In genomic region chr2:152847057-152847814, GRCm38 (mm10) we compare ENCODE assay signal across 9 mouse cellular contexts. TPM values are rescaled to one million over a fixed set of nuclear protein-coding genes. Genes with fewer than 3 reads are reported as not detected.
A peak's percentile ranks its signal among the peaks of the same experiment; 100 is the strongest.
DNase-seq lines count a peak whose midpoint lies in the region; ATAC-seq and TF ChIP-seq lines count a peak whose summit lies in the region.
"Had no signal": no experiment of that assay in that cellular context is flagged by ENCODE, and none has a peak within 500 bp of the region (broad histone marks: within the 10 kb centered on the region; RNA-seq: fewer than 3 reads in every experiment).

No protein-coding gene starts in this region.

- H3K4me1 ChIP-seq in kidney, embryonic 14.5 days (ENCODE audit: control insufficient read depth, insufficient read depth, low read length) = peaks cover 10% of the 10 kb centered on the region
- H3K4me1 ChIP-seq in embryonic facial prominence, embryonic 14.5 days (ENCODE audit: control insufficient read depth, insufficient read depth, low read length) = peaks cover 14% of the 10 kb centered on the region
- H3K4me1 ChIP-seq in hindbrain, postnatal 0 days (ENCODE audit: insufficient read depth, low read length) = no peaks in the 10 kb centered on the region
- H3K4me1 ChIP-seq in midbrain, embryonic 15.5 days = peaks cover 7% of the 10 kb centered on the region

- 17% methylated on average over 3 of the region's 3 CpGs for WGBS in kidney, embryonic 14.5 days
- 18% methylated on average over 3 of the region's 3 CpGs for WGBS in embryonic facial prominence, embryonic 14.5 days
- WGBS in hindbrain, postnatal 0 days = 16% methylated on average over 3 of the region's 3 CpGs
- 21% methylated on average over 3 of the region's 3 CpGs for WGBS in midbrain, embryonic 15.5 days

- no peak overlapping the region for H3K27ac ChIP-seq in kidney, embryonic 14.5 days (ENCODE audit: low read depth, low read length)
- no peak overlapping the region for H3K27ac ChIP-seq in embryonic facial prominence, embryonic 14.5 days (replicated peaks; ENCODE audit: low read depth, low read length)
- H3K27ac ChIP-seq in hindbrain, postnatal 0 days = no peak overlapping the region
- no peak overlapping the region; the same call in 1 of the 2 replicates for H3K27ac ChIP-seq in midbrain, embryonic 15.5 days

- no peaks in the 10 kb centered on the region for H3K9me3 ChIP-seq in kidney, embryonic 14.5 days (ENCODE audit: control insufficient read depth, low read length)
- H3K9me3 ChIP-seq in embryonic facial prominence, embryonic 14.5 days (ENCODE audit: control insufficient read depth, low read length) = no peaks in the 10 kb centered on the region
- no peaks in the 10 kb centered on the region for H3K9me3 ChIP-seq in hindbrain, postnatal 0 days (ENCODE audit: low read length)
- no peaks in the 10 kb centered on the region for H3K9me3 ChIP-seq in midbrain, embryonic 15.5 days
- H3K9me3 ChIP-seq: G1E had no signal

- H3K4me2 ChIP-seq in kidney, embryonic 14.5 days (replicated peaks; ENCODE audit: low read depth, low read length) = peak overlapping the region; percentile 38
- H3K4me2 ChIP-seq in embryonic facial prominence, embryonic 14.5 days (ENCODE audit: low read depth, low read length) = peak overlapping the region; percentile 50
- H3K4me2 ChIP-seq in hindbrain, postnatal 0 days (ENCODE audit: low read depth, low read length) = peak overlapping the region; percentile 53
- peak overlapping the region; percentile 53 for H3K4me2 ChIP-seq in midbrain, embryonic 15.5 days

- H3K27me3 ChIP-seq in kidney, embryonic 14.5 days (ENCODE audit: control insufficient read depth, insufficient read depth, low read length) = no peaks in the 10 kb centered on the region
- no peaks in the 10 kb centered on the region for H3K27me3 ChIP-seq in embryonic facial prominence, embryonic 14.5 days (replicated peaks; ENCODE audit: control insufficient read depth, insufficient read depth, low read length)
- no peaks in the 10 kb centered on the region for H3K27me3 ChIP-seq in hindbrain, postnatal 0 days (ENCODE audit: insufficient read depth, low read length)
- H3K27me3 ChIP-seq in midbrain, embryonic 15.5 days (replicated peaks) = no peaks in the 10 kb centered on the region

- DNase-seq in kidney, postnatal 4 days = no peak
- no peak for DNase-seq in embryonic facial prominence, embryonic 14.5 days (ENCODE audit: low spot score)
- no peak for DNase-seq in hindbrain, postnatal 0 days (ENCODE audit: low spot score)
- no peak for DNase-seq in layer of hippocampus, adult 8-10 months (ENCODE audit: low spot score in 2 of 2)
- no peak for DNase-seq in kidney, adult 9 months

- H3K36me3 ChIP-seq in kidney, embryonic 14.5 days (ENCODE audit: control insufficient read depth, insufficient read depth, low read length) = peaks cover 5% of the 10 kb centered on the region; the same call in 1 of the 2 replicates
- peaks cover 4% of the 10 kb centered on the region; the same call in 1 of the 2 replicates for H3K36me3 ChIP-seq in embryonic facial prominence, embryonic 14.5 days (ENCODE audit: control insufficient read depth, insufficient read depth, low read length)
- H3K36me3 ChIP-seq in hindbrain, postnatal 0 days (ENCODE audit: insufficient read depth, low read length) = no peaks in the 10 kb centered on the region
- no peaks in the 10 kb centered on the region for H3K36me3 ChIP-seq in midbrain, embryonic 15.5 days (replicated peaks)

- TF ChIP-seq CTCF in hindbrain, postnatal 0 days (IDR thresholded peaks at IDR 0.05; ENCODE audit: low read depth) = no peak

- no peak for ATAC-seq in kidney, embryonic 14.5 days (ENCODE audit: low FRiP score, low TSS enrichment)
- ATAC-seq in embryonic facial prominence, embryonic 14.5 days (ENCODE audit: low read depth) = no peak
- ATAC-seq in hindbrain, postnatal 0 days = no peak
- ATAC-seq in midbrain, embryonic 15.5 days (replicated peaks) = no peak
- no peak for ATAC-seq in CD4-positive, CD25-positive, alpha-beta regulatory T cell, adult 4 months

- H3K9ac ChIP-seq in kidney, embryonic 14.5 days (ENCODE audit: low read depth, low read length) = no peak overlapping the region
- no peak overlapping the region for H3K9ac ChIP-seq in embryonic facial prominence, embryonic 14.5 days (ENCODE audit: low read depth, low read length)
- H3K9ac ChIP-seq in hindbrain, postnatal 0 days (replicated peaks; ENCODE audit: low read length) = no peak overlapping the region
- peak overlapping the region; percentile 33; the same call in 1 of the 2 replicates for H3K9ac ChIP-seq in midbrain, embryonic 15.5 days

- H3K4me3 ChIP-seq in kidney, embryonic 14.5 days (ENCODE audit: low read length) = peak overlapping the region; percentile 93; the same call in 1 of the 2 replicates
- H3K4me3 ChIP-seq in embryonic facial prominence, embryonic 14.5 days (ENCODE audit: low read depth, low read length) = peak overlapping the region; percentile 26
- peak overlapping the region; percentile 78; the same call in 1 of the 2 replicates for H3K4me3 ChIP-seq in hindbrain, postnatal 0 days (ENCODE audit: low read length)
- H3K4me3 ChIP-seq in midbrain, embryonic 15.5 days = peak overlapping the region; percentile 66

RNA-seq across cellular contexts. Expression of gene Tpx2, which starts 0.5 kb away (rescaled TPM):
- polyA plus RNA-seq in kidney, embryonic 14.5 days (2014; fragmentation: Nextera tagmentation; extraction: Ambion mirVana) = 107 and 124 TPM in 2 replicates
- 69.3 and 87.9 TPM in 2 replicates for polyA plus RNA-seq in embryonic facial prominence, embryonic 14.5 days (2014; fragmentation: Nextera tagmentation; extraction: Ambion mirVana)
- 8.1 and 15.6 TPM in 2 replicates for total RNA-seq in hindbrain, postnatal 0 days (2014; rRNA removed)
- polyA plus RNA-seq in hindbrain, postnatal 0 days (2015; fragmentation: Nextera tagmentation; extraction: Ambion mirVana) = 14.3 and 21.0 TPM in 2 replicates
- polyA plus RNA-seq in midbrain, embryonic 15.5 days (2015; fragmentation: Nextera tagmentation; extraction: Ambion mirVana) = 12.9 and 14.6 TPM in 2 replicates
- polyA plus RNA-seq in CD4-positive, CD25-positive, alpha-beta regulatory T cell, adult 4 months (2017; shearing (Covaris generic)) = 1 to 10 TPM; 4.0 to 9.7 TPM
- 1 to 10 TPM; 1.2 to 2.3 (median 1.7) TPM for total RNA-seq in layer of hippocampus, adult 8-10 months (2022)

RNA-seq across cellular contexts. Expression of gene Bcl2l1, which starts 15.7 kb away (rescaled TPM):
- polyA plus RNA-seq in kidney, embryonic 14.5 days (2014; fragmentation: Nextera tagmentation; extraction: Ambion mirVana) = 66.9 and 96.1 TPM in 2 replicates
- 77.3 and 86.7 TPM in 2 replicates for polyA plus RNA-seq in embryonic facial prominence, embryonic 14.5 days (2014; fragmentation: Nextera tagmentation; extraction: Ambion mirVana)
- total RNA-seq in hindbrain, postnatal 0 days (2014; rRNA removed) = 130 and 135 TPM in 2 replicates
- polyA plus RNA-seq in hindbrain, postnatal 0 days (2015; fragmentation: Nextera tagmentation; extraction: Ambion mirVana) = 110 and 123 TPM in 2 replicates
- polyA plus RNA-seq in midbrain, embryonic 15.5 days (2015; fragmentation: Nextera tagmentation; extraction: Ambion mirVana) = 195 and 197 TPM in 2 replicates
- 10 to 100 TPM; 55.5 to 75.0 TPM for polyA plus RNA-seq in CD4-positive, CD25-positive, alpha-beta regulatory T cell, adult 4 months (2017; shearing (Covaris generic))
- total RNA-seq in layer of hippocampus, adult 8-10 months (2022) = 100 to 1,000 TPM; 124 to 140 (median 132) TPM

Comparison
In these comparisons a context has a peak if more than half of its experiments do, and no peak if none do; other contexts are left out.
1. H3K4me3 ChIP-seq: peak in every context shown above with its lines; median percentile 93 in kidney, embryonic 14.5 days; 78 in hindbrain, postnatal 0 days; 66 in midbrain, embryonic 15.5 days; 26 in embryonic facial prominence, embryonic 14.5 days.